Mouse (Mus musculus): ENCODE data around the gene Igf2bp1. TPM values are rescaled to one million over a fixed set of nuclear protein-coding genes. Genes with fewer than 3 reads are reported as not detected.
"Not testable (repeated sequence)": the region's sequence is repeated elsewhere in the genome, so short reads cannot be mapped to it uniquely, and the experiment has no call there.

Igf2bp1 gene
- polyA plus RNA-seq, 1 experiment from 2014 or later: 5.2 TPM

DNA sequence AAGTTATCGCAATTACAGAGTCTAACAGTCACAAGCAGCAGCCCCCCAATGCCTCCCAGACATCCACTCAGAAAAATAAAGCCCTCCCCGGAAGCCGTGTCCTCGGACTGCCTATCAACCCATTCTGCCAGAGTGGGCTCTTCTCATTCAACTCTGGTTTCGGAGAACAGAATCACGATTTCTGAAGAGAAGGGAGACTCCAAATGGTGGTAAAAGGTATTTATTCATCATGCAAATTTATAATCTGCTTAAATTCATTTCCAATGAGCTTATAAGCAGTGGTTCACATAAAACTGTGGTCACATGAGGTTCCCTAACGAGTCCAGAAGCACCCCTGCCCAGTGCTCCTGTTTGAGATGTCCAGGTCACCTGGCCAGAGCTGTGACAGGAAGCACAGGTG is 48.3 kb downstream of the Igf2bp1 start:
- 0 out of 2 replicates have a peak, but pooled peaks have one; percentile 15 for TF ChIP-seq CTCF (IDR thresholded peaks at IDR 0.05; ENCODE audit: low read depth)
- Histone ChIP-seq H3K36me3 (ENCODE audit: control insufficient read depth, insufficient read depth) (peaks cover under 1% of the 10 kb centered on the region), H3K4me3 (ENCODE audit: low read depth, low read length) (no peak overlapping the region), H3K27me3 (replicated peaks; ENCODE audit: control insufficient read depth, insufficient read depth, low read length) (no peaks in the 10 kb centered on the region), H3K27ac (ENCODE audit: low read depth, low read length) (no peak overlapping the region), H3K9ac (ENCODE audit: low read depth, low read length) (no peak overlapping the region), H3K4me2 (replicated peaks; ENCODE audit: low read depth) (no peak overlapping the region; the same call in 1 of the 2 replicates), H3K9me3 (ENCODE audit: control insufficient read depth) (no peaks in the 10 kb centered on the region), H3K4me1 (replicated peaks; ENCODE audit: control insufficient read depth, insufficient read depth, low read length) (no peaks in the 10 kb centered on the region)
- WGBS: 68% methylated on average over 7 of the region's 7 CpGs
- ATAC-seq: no peak

DNA sequence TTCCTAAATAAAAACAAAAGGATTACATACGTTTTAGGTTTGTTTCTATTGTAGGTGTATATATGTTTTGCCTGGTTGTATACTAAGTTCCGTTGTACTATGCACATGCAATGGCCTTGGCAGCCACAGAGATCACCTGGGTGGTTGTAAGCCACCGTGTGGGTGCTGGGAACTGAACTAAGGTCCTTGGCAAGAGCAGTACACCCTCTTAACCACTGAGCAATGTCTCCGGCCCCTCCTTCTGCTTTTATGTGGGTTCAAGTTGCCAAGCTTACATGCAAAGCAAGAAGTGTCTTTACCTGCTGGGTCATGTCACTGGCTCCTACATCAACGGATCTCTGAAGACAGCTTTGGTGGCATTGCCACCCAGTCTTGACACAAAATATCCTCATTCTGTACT is 52.4 kb downstream of the Igf2bp1 start:
- H3K27ac ChIP-seq (ENCODE audit: low read depth, low read length): no peak overlapping the region
- H3K4me1 ChIP-seq (replicated peaks; ENCODE audit: control insufficient read depth, insufficient read depth, low read length): no peaks in the 10 kb centered on the region
- no peak for TF ChIP-seq CTCF (IDR thresholded peaks at IDR 0.05; ENCODE audit: low read depth)
- 83% methylated on average over 5 of the region's 5 CpGs for WGBS
- no peaks in the 10 kb centered on the region for H3K27me3 ChIP-seq (replicated peaks; ENCODE audit: control insufficient read depth, insufficient read depth, low read length)
- H3K4me3 ChIP-seq (ENCODE audit: low read depth, low read length): no peak overlapping the region
- no peak overlapping the region for H3K9ac ChIP-seq (ENCODE audit: low read depth, low read length)
- H3K36me3 ChIP-seq (ENCODE audit: control insufficient read depth, insufficient read depth): no peaks in the 10 kb centered on the region; the same call in 1 of the 2 replicates
- no peak for ATAC-seq
- no peak overlapping the region for H3K4me2 ChIP-seq (replicated peaks; ENCODE audit: low read depth)
- no peaks in the 10 kb centered on the region for H3K9me3 ChIP-seq (ENCODE audit: control insufficient read depth)

DNA sequence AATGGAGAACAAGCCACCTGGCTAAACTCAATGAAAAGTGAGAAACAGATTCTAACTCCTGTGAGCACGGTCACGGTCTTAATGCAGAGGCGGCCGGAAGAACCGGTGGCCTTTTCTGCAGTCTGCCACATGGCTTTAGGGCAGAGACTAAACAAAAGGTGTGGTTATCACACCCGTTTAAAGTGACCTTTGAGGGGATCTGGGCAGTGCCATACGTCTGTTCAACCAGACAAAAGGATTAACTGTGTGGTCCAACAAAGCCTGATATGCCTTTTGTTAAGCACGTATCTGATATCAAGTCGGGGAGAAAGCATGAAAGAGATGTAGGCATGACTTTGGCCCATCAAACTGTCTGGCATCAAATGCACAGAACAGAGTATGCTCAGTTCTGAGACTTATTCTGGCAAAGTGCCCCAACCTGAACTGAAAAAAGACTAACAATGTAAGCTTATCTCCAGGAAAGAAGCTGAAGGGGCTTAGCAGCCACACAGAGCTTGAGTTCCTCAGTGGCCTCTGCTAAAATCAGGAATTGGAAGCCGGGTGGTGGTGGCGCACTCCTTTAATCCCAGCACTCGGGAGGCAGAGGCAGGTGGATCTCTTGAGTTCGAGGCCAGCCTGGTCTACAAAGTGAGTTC is 59.8 kb downstream of the Igf2bp1 start:
- no peak for ATAC-seq
- Histone ChIP-seq H3K9ac (ENCODE audit: low read depth, low read length) (no peak overlapping the region), H3K9me3 (ENCODE audit: control insufficient read depth) (no peaks in the 10 kb centered on the region), H3K4me1 (replicated peaks; ENCODE audit: control insufficient read depth, insufficient read depth, low read length) (no peaks in the 10 kb centered on the region), H3K4me2 (replicated peaks; ENCODE audit: low read depth) (no peak overlapping the region), H3K27me3 (replicated peaks; ENCODE audit: control insufficient read depth, insufficient read depth, low read length) (no peaks in the 10 kb centered on the region), H3K4me3 (ENCODE audit: low read depth, low read length) (no peak overlapping the region), H3K27ac (ENCODE audit: low read depth, low read length) (no peak overlapping the region), H3K36me3 (ENCODE audit: control insufficient read depth, insufficient read depth) (no peaks in the 10 kb centered on the region)
- WGBS: 66% methylated on average over 13 of the region's 13 CpGs
- no peak for TF ChIP-seq CTCF (IDR thresholded peaks at IDR 0.05; ENCODE audit: low read depth)

- Histone ChIP-seq H3K4me2 (replicated peaks; ENCODE audit: low read depth) (0 out of 2 replicates have a peak overlapping the region, but pooled peaks have one; percentile 2), H3K9me3 (ENCODE audit: control insufficient read depth) (no peaks in the 10 kb centered on the region), H3K4me3 (ENCODE audit: low read depth, low read length) (no peak overlapping the region; the same call in 1 of the 2 replicates), H3K36me3 (ENCODE audit: control insufficient read depth, insufficient read depth) (no peaks in the 10 kb centered on the region), H3K4me1 (replicated peaks; ENCODE audit: control insufficient read depth, insufficient read depth, low read length) (no peaks in the 10 kb centered on the region), H3K9ac (ENCODE audit: low read depth, low read length) (no peak overlapping the region), H3K27ac (ENCODE audit: low read depth, low read length) (no peak overlapping the region), H3K27me3 (replicated peaks; ENCODE audit: control insufficient read depth, insufficient read depth, low read length) (no peaks in the 10 kb centered on the region)
- peak; percentile 76 for ATAC-seq
- WGBS: 23% methylated on average over 11 of the region's 11 CpGs
- TF ChIP-seq CTCF (IDR thresholded peaks at IDR 0.05; ENCODE audit: low read depth): peak; percentile 78
Observed at GRCm38 (mm10) chr11:95939828-95940507, 65.8 kb downstream of the Igf2bp1 start.

GRCm38 (mm10) chr11:95936409-95936808 is 69.3 kb downstream of the Igf2bp1 start:
- no peak overlapping the region for H3K27ac ChIP-seq (ENCODE audit: low read depth, low read length)
- no peaks in the 10 kb centered on the region for H3K4me1 ChIP-seq (replicated peaks; ENCODE audit: control insufficient read depth, insufficient read depth, low read length)
- no peaks in the 10 kb centered on the region for H3K27me3 ChIP-seq (replicated peaks; ENCODE audit: control insufficient read depth, insufficient read depth, low read length)
- no peak for ATAC-seq
- H3K9ac ChIP-seq (ENCODE audit: low read depth, low read length): no peak overlapping the region
- no peaks in the 10 kb centered on the region for H3K36me3 ChIP-seq (ENCODE audit: control insufficient read depth, insufficient read depth)
- H3K4me3 ChIP-seq (ENCODE audit: low read depth, low read length): no peak overlapping the region
- H3K4me2 ChIP-seq (replicated peaks; ENCODE audit: low read depth): no peak overlapping the region
- WGBS: 60% methylated on average over 6 of the region's 6 CpGs
- no peak for TF ChIP-seq CTCF (IDR thresholded peaks at IDR 0.05; ENCODE audit: low read depth)
- no peaks in the 10 kb centered on the region for H3K9me3 ChIP-seq (ENCODE audit: control insufficient read depth)

DNA sequence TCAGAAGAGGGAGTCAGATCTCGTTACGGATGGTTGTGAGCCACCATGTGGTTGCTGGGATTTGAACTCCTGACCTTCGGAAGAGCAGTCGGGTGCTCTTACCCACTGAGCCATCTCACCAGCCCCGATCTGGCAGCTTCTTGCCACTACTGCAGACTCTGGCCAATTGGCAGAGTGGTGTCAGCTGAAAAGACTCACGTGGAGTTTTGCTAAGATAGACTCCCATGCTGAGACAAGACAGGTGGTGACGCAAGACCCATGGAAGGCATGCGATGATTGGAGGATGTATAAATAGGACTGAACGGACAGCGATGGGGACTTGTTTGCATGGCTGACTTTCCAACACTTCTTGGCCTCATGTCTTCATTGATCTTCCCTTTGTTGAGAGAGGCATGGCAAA is 73.6 kb downstream of the Igf2bp1 start:
- H3K4me2 ChIP-seq (replicated peaks; ENCODE audit: low read depth); H3K27ac ChIP-seq (ENCODE audit: low read depth, low read length); H3K9ac ChIP-seq (ENCODE audit: low read depth, low read length); H3K36me3 ChIP-seq (ENCODE audit: control insufficient read depth, insufficient read depth); H3K4me1 ChIP-seq (replicated peaks; ENCODE audit: control insufficient read depth, insufficient read depth, low read length); H3K27me3 ChIP-seq (replicated peaks; ENCODE audit: control insufficient read depth, insufficient read depth, low read length); ATAC-seq; H3K4me3 ChIP-seq (ENCODE audit: low read depth, low read length); H3K9me3 ChIP-seq (ENCODE audit: control insufficient read depth): not testable (repeated sequence)
- 80% methylated on average over 8 of the region's 10 CpGs for WGBS

Measured in intestine, postnatal 0 days (tissue).